Mouse (Mus musculus) bone marrow, adult 2 months (tissue): ENCODE results near the gene Usp49.

Experiments
- CTCF ChIP-seq: fragments of 200-500 bp; IDR thresholded peaks from 2 replicates; pipeline ENCODE4 v1.5.1; 2011; ENCODE audit warnings: low read length, control low read depth; ENCODE audit not compliant: control insufficient read depth, insufficient read depth
- POLR2A ChIP-seq: fragments of 200-500 bp; IDR thresholded peaks from 2 replicates; pipeline ENCODE4 v1.6.1; 2011; ENCODE audit warnings: low read depth, mild to moderate bottlenecking, control low read depth, low read length, borderline replicate concordance; ENCODE audit not compliant: control insufficient read depth

- TF ChIP-seq POLR2A (no peak), CTCF (no peak)
Observed at GRCm38 (mm10) chr17:47599511-47600297, 30.8 kb upstream of the Usp49 start.
